Mouse (Mus musculus): ENCODE results near the gene Ccdc32. TPM values are rescaled to one million over a fixed set of nuclear protein-coding genes. Genes with fewer than 3 reads are reported as not detected.
"Not testable (repeated sequence)": the region's sequence is repeated elsewhere in the genome, so short reads cannot be mapped to it uniquely, and the experiment has no call there.

Gene Ccdc32
- polyA plus RNA-seq, 1 experiment from 2014 or later: 37.4 TPM

DNA sequence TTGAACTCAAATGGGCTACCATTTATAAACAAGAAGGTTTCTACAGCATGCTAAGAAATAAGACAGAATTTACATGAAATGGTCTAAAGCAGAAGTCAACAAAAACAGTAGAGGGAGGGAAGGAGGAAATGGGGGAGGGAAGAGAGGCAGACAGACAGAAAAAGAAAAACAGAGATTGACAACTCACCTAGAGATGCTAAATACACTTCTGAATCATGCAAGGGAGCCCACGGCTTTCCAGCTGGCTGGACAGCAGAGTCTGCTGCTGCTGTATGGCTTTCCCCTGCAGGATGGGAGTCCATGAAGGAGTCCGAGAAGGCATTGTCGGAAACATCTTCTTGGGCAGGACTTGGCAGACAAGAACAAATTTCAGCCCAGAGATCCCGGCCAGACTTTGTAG, 2.2 kb downstream of the Ccdc32 start:
- H3K9ac ChIP-seq: no peak overlapping the region
- WGBS: 89% methylated on average over 4 of the region's 4 CpGs
- H3K4me1 ChIP-seq (replicated peaks): peaks cover 16% of the 10 kb centered on the region
- no peak overlapping the region for H3K4me2 ChIP-seq
- no peak overlapping the region for H3K4me3 ChIP-seq
- H3K9me3 ChIP-seq: no peaks in the 10 kb centered on the region
- H3K27me3 ChIP-seq: peaks cover 4% of the 10 kb centered on the region; the same call in 1 of the 2 replicates
- H3K36me3 ChIP-seq: peaks cover 35% of the 10 kb centered on the region
- no peak overlapping the region for H3K27ac ChIP-seq (replicated peaks)
- no peak for ATAC-seq (ENCODE audit: low read depth)

DNA sequence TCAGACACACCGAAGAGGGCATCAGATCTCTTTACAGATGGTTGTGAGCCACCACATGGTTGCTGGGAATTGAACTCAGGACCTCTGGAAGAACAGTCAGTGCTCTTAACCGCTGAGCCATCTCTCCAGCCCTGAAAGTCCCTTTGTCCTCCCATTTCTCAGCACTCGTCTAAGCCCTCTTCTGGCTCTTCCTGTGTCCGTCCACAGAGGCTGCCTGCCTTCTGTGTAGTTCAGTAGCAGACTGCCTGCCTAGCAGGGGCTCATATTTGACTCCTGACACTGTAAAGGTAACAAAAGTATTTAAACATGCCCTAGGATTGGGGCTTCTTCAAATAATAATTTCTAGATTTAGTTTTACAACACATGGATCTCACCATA, 4.0 kb downstream of the Ccdc32 start:
- no peak overlapping the region for H3K27ac ChIP-seq (replicated peaks)
- H3K4me3 ChIP-seq: no peak overlapping the region
- no peaks in the 10 kb centered on the region for H3K9me3 ChIP-seq
- H3K36me3 ChIP-seq: peaks cover 52% of the 10 kb centered on the region
- WGBS: 73% methylated on average over 4 of the region's 4 CpGs
- H3K4me2 ChIP-seq: no peak overlapping the region
- ATAC-seq (ENCODE audit: low read depth): no peak
- H3K4me1 ChIP-seq (replicated peaks): peaks cover 16% of the 10 kb centered on the region
- no peak overlapping the region for H3K9ac ChIP-seq
- H3K27me3 ChIP-seq: no peaks in the 10 kb centered on the region

DNA sequence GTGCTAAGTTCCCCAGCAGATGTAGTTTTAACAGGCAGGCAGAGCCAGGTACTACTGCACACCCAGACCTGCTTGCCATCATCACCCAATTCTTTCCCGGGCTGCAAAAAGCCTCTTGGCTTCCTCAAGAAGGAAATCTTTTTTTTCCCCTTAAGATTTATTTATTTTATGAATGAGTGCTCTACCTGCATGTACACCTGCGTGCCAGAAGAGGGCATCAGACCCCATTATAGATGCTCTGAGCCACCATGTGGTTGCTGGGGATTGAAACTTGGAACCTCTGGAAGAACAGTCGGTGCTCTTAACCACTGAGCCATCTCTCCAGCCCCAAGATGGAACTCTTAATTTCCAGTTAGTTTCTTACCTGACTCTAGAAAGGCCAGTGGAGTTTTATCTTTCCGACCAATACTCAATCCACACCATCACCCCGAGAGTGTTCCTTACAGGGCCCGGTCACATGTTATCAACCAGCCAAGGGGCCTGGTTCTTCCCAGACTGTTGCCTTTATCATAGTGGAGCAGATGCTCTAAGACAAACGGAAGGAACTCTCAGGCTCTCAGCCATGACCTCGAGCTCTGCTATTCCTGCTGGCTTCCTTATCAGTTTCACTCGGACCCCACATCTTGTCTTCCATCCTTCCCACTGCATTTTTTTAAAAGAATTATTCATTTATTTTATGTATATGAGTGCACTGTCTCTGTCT, 4.5 kb downstream of the Ccdc32 start:
- H3K27ac ChIP-seq (replicated peaks): no peak overlapping the region
- H3K9ac ChIP-seq: no peak overlapping the region
- H3K4me1 ChIP-seq (replicated peaks): peaks cover 20% of the 10 kb centered on the region
- no peak overlapping the region for H3K4me3 ChIP-seq
- WGBS: 71% methylated on average over 9 of the region's 9 CpGs
- no peak for ATAC-seq (ENCODE audit: low read depth)
- peaks cover 52% of the 10 kb centered on the region for H3K36me3 ChIP-seq
- H3K4me2 ChIP-seq: no peak overlapping the region
- no peaks in the 10 kb centered on the region for H3K9me3 ChIP-seq
- no peaks in the 10 kb centered on the region for H3K27me3 ChIP-seq

DNA sequence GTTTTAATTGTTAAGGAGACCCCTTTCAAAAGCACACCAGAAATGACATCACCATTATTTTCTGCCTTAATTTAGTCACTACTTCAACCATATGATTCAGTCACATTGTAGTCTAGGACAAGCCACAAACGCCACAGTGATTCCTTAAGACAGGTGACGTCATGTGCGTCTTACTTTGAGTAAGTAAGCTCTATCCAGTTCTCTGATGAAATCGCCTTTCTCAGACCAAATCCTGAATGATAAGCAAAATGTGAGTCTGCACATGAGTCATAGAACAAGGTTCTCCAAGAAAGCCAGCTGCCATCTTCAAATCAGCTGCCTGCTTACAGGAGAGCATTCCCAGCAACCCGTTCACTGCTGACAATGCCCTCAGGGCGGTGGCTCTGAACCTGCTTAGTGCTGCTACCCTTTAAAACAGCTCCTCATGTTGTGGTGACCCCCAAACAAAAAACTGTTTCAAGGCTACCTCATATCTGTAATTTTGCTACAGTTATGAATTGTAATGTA, 6.0 kb downstream of the Ccdc32 start:
- H3K9ac ChIP-seq: no peak overlapping the region
- peaks cover 23% of the 10 kb centered on the region for H3K4me1 ChIP-seq (replicated peaks)
- no peak for ATAC-seq (ENCODE audit: low read depth)
- no peak overlapping the region for H3K4me3 ChIP-seq
- no peaks in the 10 kb centered on the region for H3K9me3 ChIP-seq
- no peaks in the 10 kb centered on the region for H3K27me3 ChIP-seq
- 93% methylated on average over 6 of the region's 6 CpGs for WGBS
- no peak overlapping the region for H3K27ac ChIP-seq (replicated peaks)
- no peak overlapping the region for H3K4me2 ChIP-seq
- peaks cover 58% of the 10 kb centered on the region for H3K36me3 ChIP-seq

DNA sequence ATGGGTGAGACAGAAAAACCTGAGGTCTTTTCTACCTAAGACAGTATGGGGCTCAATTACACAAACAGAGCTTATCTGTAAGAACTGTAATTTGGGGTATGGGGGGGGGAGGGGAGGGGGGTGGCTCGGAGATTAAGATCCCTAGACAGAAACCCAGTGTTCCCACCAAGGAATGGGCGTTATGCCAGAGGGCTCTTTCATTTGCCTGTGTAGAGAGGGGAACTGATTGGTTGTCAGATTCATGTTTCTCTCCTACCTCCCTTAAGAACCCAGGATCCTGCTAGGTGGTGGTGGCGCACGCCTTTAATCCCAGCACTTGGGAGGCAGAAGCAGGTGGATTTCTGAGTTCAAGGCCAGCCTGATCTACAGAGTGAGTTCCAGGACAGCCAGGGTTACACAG, 9.7 kb downstream of the Ccdc32 start:
- WGBS: 41% methylated on average over 4 of the region's 4 CpGs
- Histone ChIP-seq H3K27me3 (no peaks in the 10 kb centered on the region), H3K4me1 (replicated peaks) (peaks cover 26% of the 10 kb centered on the region), H3K9ac (peak overlapping the region; percentile 54; the same call in 1 of the 2 replicates), H3K36me3 (peaks cover 47% of the 10 kb centered on the region), H3K4me3 (no peak overlapping the region), H3K4me2 (peak overlapping the region; percentile 47), H3K27ac (replicated peaks) (peak overlapping the region; percentile 86; the same call in 1 of the 2 replicates), H3K9me3 (no peaks in the 10 kb centered on the region)
- peak; percentile 56 for ATAC-seq (ENCODE audit: low read depth)

DNA sequence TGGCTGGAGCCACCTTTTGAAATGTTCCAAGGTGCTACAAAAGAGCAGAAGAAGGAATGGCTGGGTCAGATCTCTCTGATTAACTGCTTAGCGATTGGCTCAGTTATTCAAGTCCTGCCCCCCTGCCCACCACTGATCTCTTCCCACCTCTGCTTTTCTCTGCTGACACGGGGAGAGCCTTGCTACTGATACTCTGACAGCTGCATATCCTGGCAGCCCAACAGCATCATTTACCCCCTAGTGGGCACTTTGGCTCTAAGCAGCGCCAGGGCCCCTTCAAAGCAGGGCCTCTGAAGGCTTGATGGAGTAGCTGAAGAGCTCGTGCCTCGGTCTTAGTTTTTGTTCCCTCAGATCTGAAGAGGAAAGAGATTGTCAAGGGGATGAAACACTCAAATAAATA, 10.1 kb downstream of the Ccdc32 start:
- no peaks in the 10 kb centered on the region for H3K9me3 ChIP-seq
- peaks cover 26% of the 10 kb centered on the region for H3K4me1 ChIP-seq (replicated peaks)
- peak overlapping the region; percentile 86 for H3K27ac ChIP-seq (replicated peaks)
- H3K4me3 ChIP-seq: peak overlapping the region; percentile 18
- H3K36me3 ChIP-seq: peaks cover 47% of the 10 kb centered on the region
- H3K9ac ChIP-seq: peak overlapping the region; percentile 54
- WGBS: 7% methylated on average over 5 of the region's 5 CpGs
- peak overlapping the region; percentile 47 for H3K4me2 ChIP-seq
- peak; percentile 87 for ATAC-seq (ENCODE audit: low read depth)
- no peaks in the 10 kb centered on the region for H3K27me3 ChIP-seq

DNA sequence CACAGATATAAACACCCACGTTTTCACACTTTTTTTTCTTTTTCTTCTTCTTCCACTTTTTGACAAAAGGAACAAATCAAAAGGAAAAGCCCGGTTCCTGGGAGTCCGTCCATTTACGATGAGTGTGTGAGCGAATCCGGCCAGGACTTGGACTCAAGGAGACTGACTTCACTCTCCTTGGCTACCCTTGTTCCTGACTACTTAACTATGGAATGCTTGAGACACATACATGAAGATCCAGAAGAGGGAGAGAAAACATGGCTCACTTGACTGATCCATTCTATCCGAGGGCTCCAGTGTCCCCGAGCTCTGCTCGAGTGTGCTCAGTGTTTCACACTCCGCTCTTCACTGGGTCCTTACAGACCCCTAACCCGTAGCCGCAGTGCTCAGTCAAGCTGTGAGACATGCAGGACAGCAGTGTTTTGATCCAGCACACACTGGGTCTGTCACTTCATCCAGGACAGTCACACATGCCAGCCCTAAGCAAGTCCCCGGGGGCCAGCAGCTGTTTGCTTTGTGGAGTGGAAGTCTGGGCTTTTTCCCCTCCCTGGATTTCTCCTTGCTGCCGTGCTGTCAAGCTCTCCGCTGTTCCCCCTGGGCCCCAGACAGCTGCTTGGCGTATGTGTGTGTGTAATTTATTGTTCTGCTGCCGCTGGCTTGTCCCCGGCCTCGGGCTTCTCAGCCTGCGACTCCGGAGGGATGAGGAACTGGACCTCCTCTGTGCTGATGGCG, 10.6 kb downstream of the Ccdc32 start:
- H3K9ac ChIP-seq: peak overlapping the region; percentile 54
- peak overlapping the region; percentile 47 for H3K4me2 ChIP-seq
- no peaks in the 10 kb centered on the region for H3K27me3 ChIP-seq
- H3K36me3 ChIP-seq: peaks cover 47% of the 10 kb centered on the region
- 38% methylated on average over 22 of the region's 22 CpGs for WGBS
- H3K4me3 ChIP-seq: peak overlapping the region; percentile 18
- H3K27ac ChIP-seq (replicated peaks): peak overlapping the region; percentile 86
- H3K4me1 ChIP-seq (replicated peaks): peaks cover 26% of the 10 kb centered on the region
- no peaks in the 10 kb centered on the region for H3K9me3 ChIP-seq
- ATAC-seq (ENCODE audit: low read depth): peak; percentile 79

DNA sequence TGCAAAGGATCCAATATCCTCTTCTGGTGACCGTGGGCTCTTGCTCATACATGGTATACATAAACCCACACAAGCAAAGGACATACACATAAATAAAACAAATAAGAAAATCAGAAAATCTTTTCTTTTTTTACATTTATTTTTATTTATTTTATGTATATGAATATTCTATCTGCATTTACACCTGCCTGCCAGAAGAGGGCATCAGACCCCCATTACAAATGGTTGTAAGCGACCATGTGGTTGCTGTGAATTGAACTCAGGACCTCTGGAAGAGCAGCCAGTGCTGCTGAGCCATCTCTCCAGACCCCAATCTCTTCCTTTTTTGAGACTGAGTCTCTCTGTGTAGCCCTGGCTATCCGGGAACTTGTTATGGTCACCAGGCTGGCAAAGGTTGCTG, 11.5 kb downstream of the Ccdc32 start:
- Histone ChIP-seq H3K27ac (replicated peaks) (no peak overlapping the region), H3K9ac (no peak overlapping the region), H3K4me3 (no peak overlapping the region), H3K4me1 (replicated peaks) (peaks cover 26% of the 10 kb centered on the region), H3K9me3 (no peaks in the 10 kb centered on the region), H3K27me3 (no peaks in the 10 kb centered on the region), H3K36me3 (peaks cover 39% of the 10 kb centered on the region), H3K4me2 (no peak overlapping the region)
- no peak for ATAC-seq (ENCODE audit: low read depth)
- 96% methylated on average over 3 of the region's 3 CpGs for WGBS

DNA sequence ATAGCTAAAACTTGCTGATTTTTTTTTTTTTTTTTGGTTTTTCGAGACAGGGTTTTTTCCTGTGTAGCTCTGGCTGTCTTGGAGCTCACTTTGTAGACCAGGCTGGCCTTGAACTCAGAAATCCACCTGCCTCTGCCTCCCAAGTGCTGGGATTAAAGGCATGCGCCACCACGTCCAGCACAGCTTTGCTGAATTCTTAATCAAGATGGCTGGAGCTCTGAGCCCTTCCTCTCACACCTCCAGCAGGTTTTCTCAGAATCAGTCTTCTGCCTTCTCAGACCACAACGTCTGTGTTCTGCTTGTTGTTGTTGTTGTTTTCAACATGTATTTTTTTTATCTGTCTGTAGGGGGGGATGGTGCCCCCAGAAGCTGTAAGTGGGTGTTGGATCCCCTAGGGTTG, 12.9 kb downstream of the Ccdc32 start:
- not testable (repeated sequence) for H3K9me3 ChIP-seq; H3K4me2 ChIP-seq; H3K27me3 ChIP-seq; H3K27ac ChIP-seq (replicated peaks); ATAC-seq (ENCODE audit: low read depth); H3K9ac ChIP-seq; H3K4me3 ChIP-seq
- WGBS: 85% methylated on average over 4 of the region's 4 CpGs
- peaks cover 26% of the 10 kb centered on the region for H3K4me1 ChIP-seq (replicated peaks)
- peaks cover 26% of the 10 kb centered on the region for H3K36me3 ChIP-seq

DNA sequence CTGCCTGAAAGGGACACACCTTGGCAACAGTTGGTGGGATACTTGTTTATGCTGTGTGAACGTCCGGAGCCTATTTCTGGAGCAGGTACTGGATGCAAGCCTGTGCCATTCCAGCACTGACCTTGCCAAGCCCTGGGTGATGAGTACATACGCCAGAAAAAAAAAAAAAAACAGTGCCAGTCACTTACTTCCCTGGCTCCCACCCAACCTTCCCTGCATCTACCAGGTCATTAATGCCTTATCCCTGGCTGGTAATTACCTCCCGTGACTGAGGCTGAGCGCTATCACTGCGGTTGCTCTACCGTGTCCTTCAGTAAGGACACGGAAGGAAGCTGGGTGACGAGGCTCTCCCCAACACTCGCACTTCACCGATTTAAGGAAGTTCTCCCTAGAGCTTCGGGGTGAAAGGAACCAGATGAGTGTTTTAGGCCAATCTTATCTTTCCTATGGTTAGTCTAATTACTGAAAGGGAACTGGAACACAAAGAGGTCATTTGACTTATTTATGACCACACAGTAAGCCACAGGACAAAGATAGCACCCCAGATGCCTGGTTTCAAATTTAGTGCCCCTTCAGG, 13.5 kb downstream of the Ccdc32 start:
- Histone ChIP-seq H3K9me3 (no peaks in the 10 kb centered on the region), H3K4me3 (no peak overlapping the region), H3K4me2 (no peak overlapping the region), H3K9ac (no peak overlapping the region), H3K27ac (replicated peaks) (no peak overlapping the region), H3K27me3 (no peaks in the 10 kb centered on the region), H3K4me1 (replicated peaks) (peaks cover 26% of the 10 kb centered on the region), H3K36me3 (peaks cover 20% of the 10 kb centered on the region)
- no peak for ATAC-seq (ENCODE audit: low read depth)
- 46% methylated on average over 12 of the region's 12 CpGs for WGBS

DNA sequence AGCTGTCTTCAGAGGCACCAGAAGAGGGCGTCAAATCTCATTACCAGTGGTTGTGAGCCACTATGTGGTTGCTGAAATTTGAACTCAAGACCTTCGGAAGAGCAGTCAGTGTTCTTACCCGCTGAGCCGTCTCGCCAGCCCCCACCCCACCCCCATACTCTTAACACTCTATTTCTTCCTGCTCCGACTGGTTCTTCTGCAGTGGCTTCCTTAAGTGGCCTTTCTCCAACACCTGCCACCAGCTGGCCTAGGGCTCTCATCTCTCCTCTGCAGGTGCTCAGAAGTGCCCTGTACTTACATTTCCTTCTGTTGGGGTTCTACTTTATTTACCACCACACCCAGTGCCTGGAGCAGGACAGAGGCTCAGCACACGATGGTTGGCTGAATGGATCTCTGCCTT, 14.2 kb downstream of the Ccdc32 start:
- WGBS: 77% methylated on average over 7 of the region's 7 CpGs
- no peak for ATAC-seq (ENCODE audit: low read depth)
- H3K27ac ChIP-seq (replicated peaks): no peak overlapping the region

DNA sequence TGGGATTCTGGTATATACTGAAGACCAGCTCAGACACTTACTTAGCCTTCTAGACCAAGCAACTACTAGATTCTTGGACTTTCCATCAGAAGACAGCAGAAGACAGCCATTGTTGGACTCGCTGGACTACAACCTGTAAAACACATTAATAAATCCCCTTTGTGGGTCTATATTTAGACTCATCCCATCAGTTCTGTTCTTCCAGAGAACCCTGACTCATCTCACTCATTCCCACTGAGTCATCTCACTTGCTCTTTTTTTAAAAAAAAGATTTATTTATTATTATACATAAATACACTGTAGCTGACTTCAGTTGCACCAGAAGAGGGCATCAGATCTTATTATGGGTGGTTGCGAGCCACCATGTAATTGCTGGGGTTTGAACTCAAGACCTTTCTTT, 19.8 kb downstream of the Ccdc32 start:
- H3K4me3 ChIP-seq: no peak overlapping the region
- no peak overlapping the region for H3K27ac ChIP-seq (replicated peaks)
- no peak overlapping the region for H3K9ac ChIP-seq
- no peaks in the 10 kb centered on the region for H3K27me3 ChIP-seq
- 95% methylated on average over 2 of the region's 2 CpGs for WGBS
- no peaks in the 10 kb centered on the region for H3K9me3 ChIP-seq
- no peaks in the 10 kb centered on the region for H3K36me3 ChIP-seq
- ATAC-seq (ENCODE audit: low read depth): no peak
- H3K4me1 ChIP-seq (replicated peaks): no peaks in the 10 kb centered on the region
- no peak overlapping the region for H3K4me2 ChIP-seq

More for the DNA sequence above, 14.2 kb downstream of the Ccdc32 start:
- Histone ChIP-seq H3K4me1 (replicated peaks) (peaks cover 24% of the 10 kb centered on the region), H3K9ac (no peak overlapping the region), H3K27me3 (no peaks in the 10 kb centered on the region), H3K4me3 (no peak overlapping the region), H3K4me2 (no peak overlapping the region), H3K36me3 (peaks cover 16% of the 10 kb centered on the region), H3K9me3 (no peaks in the 10 kb centered on the region)
